Mouse (Mus musculus) adrenal gland, postnatal 0 days (tissue): Measurements from ENCODE around the gene Lpin1. TPM values are rescaled to one million over a fixed set of nuclear protein-coding genes. Genes with fewer than 3 reads are reported as not detected.

ENCODE experiments used
- polyA plus RNA-seq: library from polyadenylated mRNA; unstranded; fragments of >200 nt; fragmentation: Nextera tagmentation; extraction: Ambion mirVana; gene quantifications from 2 replicates; pipeline ENCODE4 v1.2.1, GENCODE M21; 2015

Lpin1 gene
- polyA plus RNA-seq, result 6.4 and 6.7 TPM in 2 replicates

GRCm38 (mm10) chr12:16610936-16611335 lies at the start of gene Lpin1:
Gene Lpin1 (minus strand): TSS chr12:16610966.

GRCm38 (mm10) chr12:16653332-16654093 lies 42.7 kb upstream of the Lpin1 start, which contains the start of gene Ntsr2:
Gene Ntsr2 (plus strand): TSS chr12:16653382.

Other genes with a start within 250 kb of the Lpin1 start
- gene Ntsr2, start 42.4 kb upstream of the Lpin1 start, polyA plus RNA-seq, result not detected in 2 replicates
- gene Greb1, start 189.9 kb upstream of the Lpin1 start, polyA plus RNA-seq, result 3.2 and 11.4 TPM in 2 replicates
- 21.0 and 31.6 TPM in 2 replicates for gene E2f6, start 200.0 kb upstream of the Lpin1 start, polyA plus RNA-seq